Mouse (Mus musculus): ENCODE results near the gene Pcmtd2.
"Not testable (repeated sequence)": the region's sequence is repeated elsewhere in the genome, so short reads cannot be mapped to it uniquely, and the experiment has no call there.

Gene Pcmtd2

GRCm38 (mm10) chr2:181837372-181838292 lies at the start of gene Pcmtd2:
Gene Pcmtd2, plus strand, starts transcription at chr2:181837854.
- peak; percentile 96 for DNase-seq

DNA sequence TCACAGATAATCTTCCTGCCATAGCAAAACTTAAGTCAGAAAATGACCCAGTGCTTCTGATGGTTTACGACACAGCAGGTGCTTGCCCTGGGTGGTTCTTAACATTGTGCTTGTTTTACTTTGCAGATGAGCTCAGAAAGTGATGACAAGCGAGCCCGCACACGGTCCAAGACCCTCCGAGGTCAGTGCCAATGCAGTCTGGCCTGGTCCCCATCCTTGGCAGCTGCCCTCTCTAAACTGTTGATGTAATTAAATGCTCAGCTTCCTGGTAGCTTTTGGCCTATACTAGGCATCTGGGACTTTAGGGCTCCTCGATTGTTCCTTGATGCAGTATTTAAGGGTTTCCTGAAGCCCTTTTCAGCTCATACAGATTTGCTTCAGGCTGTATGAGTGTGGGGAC lies 48.3 kb upstream of the Pcmtd2 start:
- DNase-seq = no peak

DNA sequence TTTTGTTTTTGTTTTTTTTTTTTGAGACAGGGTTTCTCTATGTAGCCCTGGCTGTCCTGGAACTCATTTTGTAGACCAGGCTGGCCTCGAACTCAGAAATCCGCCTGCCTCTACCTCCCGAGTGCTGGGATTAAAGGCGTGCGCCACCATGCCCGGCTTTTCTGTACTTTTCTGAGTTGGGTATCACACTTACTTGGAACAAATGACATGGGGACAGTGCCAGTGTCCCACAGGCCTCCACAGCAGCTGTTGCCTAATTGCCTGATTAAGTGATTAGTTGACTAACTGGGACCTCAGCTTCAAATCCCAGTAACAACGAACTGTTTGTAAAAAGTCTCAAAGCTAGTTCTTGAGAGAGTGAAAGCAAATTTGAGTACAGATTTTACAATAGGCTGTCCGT lies 44.5 kb upstream of the Pcmtd2 start:
- DNase-seq = not testable (repeated sequence)

DNA sequence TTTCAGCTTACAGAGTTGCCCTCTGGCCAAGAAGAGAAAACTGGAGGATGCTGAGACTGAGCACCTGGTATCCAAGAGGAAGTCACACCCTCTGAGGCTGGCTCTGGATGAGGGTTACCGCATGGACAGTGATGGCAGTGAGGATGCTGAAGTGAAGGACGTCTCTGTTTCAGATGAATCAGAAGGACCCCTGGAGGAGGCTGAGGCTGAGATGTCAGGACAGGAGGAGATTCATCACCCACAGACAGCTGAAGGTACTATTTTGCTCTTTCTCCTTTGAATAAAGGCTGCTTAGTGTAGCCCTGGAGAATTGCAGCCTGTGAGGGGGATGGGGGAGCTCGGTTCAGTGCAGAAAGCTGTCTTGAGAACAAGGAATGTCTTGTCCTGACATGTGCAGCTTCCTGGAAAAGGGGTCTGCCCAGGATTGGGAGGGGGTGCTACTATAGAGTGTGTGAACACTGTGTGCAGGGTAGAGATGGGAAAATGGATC lies 42.0 kb upstream of the Pcmtd2 start:
- DNase-seq = no peak

DNA sequence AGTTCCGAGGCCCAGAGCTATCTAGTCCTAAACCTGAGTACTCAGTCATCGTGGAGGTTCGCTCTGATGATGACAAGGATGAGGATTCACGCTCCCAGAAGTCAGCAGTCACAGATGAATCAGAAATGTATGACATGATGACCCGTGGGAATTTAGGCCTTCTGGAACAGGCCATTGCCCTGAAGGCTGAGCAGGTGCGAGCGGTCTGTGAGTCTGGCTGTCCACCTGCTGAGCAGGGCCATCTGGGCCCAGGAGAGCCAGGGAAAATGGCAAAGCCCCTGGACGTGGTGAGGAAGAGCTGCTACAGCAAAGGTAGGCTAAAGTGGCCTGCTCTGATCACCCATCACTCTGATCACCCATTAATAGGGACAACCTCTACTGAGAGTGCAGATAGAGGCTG lies 40.0 kb upstream of the Pcmtd2 start:
- DNase-seq = no peak

- no peak for DNase-seq
Measured at GRCm38 (mm10) chr2:181829032-181829650, 8.5 kb upstream of the Pcmtd2 start.

DNA sequence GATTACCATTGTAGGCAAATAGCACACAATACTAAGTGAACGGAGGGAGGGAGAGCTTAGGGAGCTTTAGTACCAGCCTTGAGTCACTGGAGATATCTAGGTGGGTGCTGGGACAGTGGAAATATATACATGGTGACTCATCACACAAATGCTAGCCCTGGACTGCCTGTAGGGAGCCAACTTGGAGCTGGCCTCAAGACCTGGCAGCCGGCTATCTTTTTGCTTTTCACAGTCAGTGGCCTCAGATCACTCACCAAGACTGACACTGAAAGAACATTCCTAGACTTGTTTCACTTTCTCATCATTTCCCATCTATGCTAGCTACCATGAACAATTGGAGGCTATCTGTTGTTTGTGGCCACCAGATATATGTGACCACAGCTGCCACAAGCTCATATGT lies 4.9 kb upstream of the Pcmtd2 start:
- DNase-seq = no peak

DNA sequence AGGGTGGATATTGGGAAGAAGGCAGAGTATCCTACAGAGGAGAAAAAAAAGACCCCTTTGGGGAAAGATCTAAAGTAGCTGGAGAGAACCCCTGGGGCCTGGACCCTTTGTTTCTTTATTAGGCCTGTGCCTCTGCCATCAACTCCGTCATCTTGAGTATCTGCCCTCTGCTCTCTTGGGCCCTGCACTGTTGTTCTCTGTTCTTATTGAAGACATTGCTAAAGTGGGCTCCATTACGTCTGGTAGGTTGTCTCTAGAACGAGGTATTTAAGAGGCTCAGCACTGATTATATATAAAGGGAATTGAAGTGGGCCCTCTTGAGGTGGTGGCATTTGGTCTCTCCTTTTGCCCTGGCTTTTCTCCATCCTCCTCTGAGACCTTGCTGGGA lies 633 bp downstream of the Pcmtd2 start:
- peak; percentile 13 for DNase-seq

- DNase-seq = no peak
Measured at GRCm38 (mm10) chr2:181845709-181846394, 8.2 kb downstream of the Pcmtd2 start.

- DNase-seq = peak; percentile 97
Measured at GRCm38 (mm10) chr2:181863791-181864535, 26.3 kb downstream of the Pcmtd2 start, which contains the start of gene Polr3k. Gene Polr3k, plus strand, starts transcription at chr2:181864337.

GRCm38 (mm10) chr2:181864536-181864860 lies 26.8 kb downstream of the Pcmtd2 start:
- no peak for DNase-seq

DNA sequence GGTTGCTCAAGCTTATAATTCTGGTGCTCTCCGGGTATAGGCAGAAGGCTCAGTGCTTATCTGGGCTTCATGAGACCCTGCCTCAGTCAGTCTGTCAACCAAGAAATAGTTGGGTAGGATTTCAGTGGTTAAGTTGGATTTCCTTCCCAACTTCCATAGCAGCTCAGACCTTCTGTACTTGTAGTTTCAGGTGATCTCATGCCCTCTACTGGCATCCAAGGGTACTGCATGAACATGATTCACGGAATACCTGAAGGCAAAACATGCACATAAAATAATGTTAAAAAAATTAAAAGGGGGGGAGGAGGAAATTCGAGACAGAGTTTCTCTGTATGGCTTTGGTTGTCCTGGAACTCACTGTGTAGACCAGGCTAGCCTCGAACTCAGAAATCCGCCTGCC lies 29.3 kb downstream of the Pcmtd2 start:
- DNase-seq = peak; percentile 90

- no peak for DNase-seq
Measured at GRCm38 (mm10) chr2:181871039-181871438, 33.4 kb downstream of the Pcmtd2 start.

- DNase-seq = no peak
Measured at GRCm38 (mm10) chr2:181878903-181879302, 41.2 kb downstream of the Pcmtd2 start.

DNA sequence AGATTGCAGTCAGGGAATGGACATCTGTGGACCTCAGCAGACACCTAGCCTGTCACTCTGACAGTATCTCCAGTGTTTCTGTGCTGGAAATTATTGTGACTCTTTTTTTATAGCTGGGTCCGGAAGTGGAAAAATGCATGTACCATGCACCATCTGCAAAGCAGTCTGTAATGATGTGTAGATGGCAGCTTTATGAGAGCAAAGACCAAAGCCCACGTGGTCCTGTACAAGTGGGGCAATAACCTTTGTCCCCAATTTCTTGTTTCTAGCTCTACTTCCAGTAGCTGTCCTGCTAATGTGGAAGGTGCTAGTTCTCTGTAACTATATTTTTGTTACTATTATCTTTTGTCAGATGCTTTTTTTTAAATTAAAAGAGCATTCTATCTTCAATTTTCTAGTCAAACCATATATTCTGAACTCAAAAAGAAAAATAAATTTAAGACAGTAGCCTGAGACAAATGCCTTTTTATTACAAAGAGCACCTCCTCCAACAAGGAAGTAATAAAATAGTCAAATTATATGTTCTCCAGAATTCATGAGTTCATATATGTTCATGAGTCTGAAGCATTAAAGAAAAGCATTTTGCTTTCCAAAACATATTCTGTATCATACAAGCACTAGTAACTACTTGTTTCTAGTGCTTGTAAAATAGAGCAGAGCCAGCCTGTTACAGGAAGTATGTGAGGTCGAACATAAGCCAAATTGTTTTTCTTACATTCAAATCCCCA lies 45.5 kb downstream of the Pcmtd2 start:
- no peak for DNase-seq

Data from lung, postnatal 36 days (tissue).